Mouse (Mus musculus) lung, adult 2 months (tissue): ENCODE results near the gene Tmprss4.

Source experiments
- CTCF ChIP-seq: fragments of 200-500 bp; IDR thresholded peaks from 2 replicates; pipeline ENCODE4 v1.5.1; 2011; ENCODE audit warnings: mild to moderate bottlenecking, low read length, control low read depth; ENCODE audit not compliant: insufficient read depth
- POLR2A ChIP-seq: fragments of 200-500 bp; IDR thresholded peaks from 2 replicates; pipeline ENCODE4 v1.6.1; 2011; ENCODE audit warnings: low read depth, mild to moderate bottlenecking, control low read depth, low read length, borderline replicate concordance; ENCODE audit errors: extremely low read depth

GRCm38 (mm10) chr9:45139082-45139481 is 64.8 kb downstream of the Tmprss4 start:
- TF ChIP-seq CTCF: no peak
- no peak for TF ChIP-seq POLR2A
